In genomic region chr13:51815865-51816504, GRCm38 (mm10) we compare ENCODE assay signal across 1 mouse cellular context.
TF ChIP-seq lines count a peak whose summit lies in the region.

No protein-coding gene starts in this region.

TF ChIP-seq in MEL, 35 proteins besides CTCF, POLR2A, EP300 and RAD21 (continued from another document):
- 0 out of 2 replicates have a peak, but pooled peaks have one; percentile 5 for TF ChIP-seq RCOR1 (IDR thresholded peaks at IDR 0.05; ENCODE audit: low read depth, low read length)
- TF ChIP-seq E2F4 (IDR thresholded peaks at IDR 0.05; ENCODE audit: borderline replicate concordance, low read depth, low read length) = 0 out of 2 replicates have a peak, but pooled peaks have one; percentile 40
